Mouse (Mus musculus): ENCODE data around the gene Zfp598.
A peak's percentile ranks its signal among the peaks of the same experiment; 100 is the strongest.

The Zfp598 gene

DNA sequence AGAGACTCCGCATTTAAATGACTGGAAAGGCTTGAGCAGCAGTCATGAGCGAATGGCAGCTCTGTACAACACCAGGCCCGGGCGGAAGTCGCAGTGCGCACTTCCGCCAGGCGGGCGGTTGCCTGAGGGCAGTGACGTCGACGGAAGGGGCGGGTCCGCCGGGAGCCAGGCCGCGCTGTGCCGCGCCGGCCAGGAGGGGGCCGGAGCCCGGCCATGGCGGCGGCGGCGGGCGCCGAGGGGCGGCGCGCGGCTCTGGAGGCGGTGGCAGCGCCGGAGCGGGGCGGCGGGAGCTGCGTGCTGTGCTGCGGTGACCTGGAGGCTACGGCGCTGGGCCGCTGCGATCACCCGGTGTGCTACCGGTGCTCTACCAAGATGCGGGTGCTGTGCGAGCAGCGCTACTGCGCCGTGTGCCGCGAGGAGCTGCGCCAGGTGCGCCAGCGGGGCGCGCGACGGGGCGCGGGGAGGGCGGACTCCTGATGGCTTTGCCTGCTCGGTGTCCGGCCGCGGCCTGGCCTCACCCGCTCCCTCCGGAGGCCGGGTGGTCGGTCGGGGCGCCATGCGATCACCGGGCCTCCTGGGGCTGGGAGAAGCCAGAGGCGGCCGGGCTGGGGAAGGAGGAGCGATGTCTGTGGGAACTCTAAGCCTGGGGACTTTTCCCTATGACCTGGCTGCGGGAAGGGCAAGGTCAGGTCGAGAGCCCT, at the start of gene Zfp598:
Zfp598 (plus strand) TSS at position 143 of the 701 bp plus-strand sequence.
- peak; percentile 93 to 95 for DNase-seq (ENCODE audit: low spot score in 2 of 2)

DNA sequence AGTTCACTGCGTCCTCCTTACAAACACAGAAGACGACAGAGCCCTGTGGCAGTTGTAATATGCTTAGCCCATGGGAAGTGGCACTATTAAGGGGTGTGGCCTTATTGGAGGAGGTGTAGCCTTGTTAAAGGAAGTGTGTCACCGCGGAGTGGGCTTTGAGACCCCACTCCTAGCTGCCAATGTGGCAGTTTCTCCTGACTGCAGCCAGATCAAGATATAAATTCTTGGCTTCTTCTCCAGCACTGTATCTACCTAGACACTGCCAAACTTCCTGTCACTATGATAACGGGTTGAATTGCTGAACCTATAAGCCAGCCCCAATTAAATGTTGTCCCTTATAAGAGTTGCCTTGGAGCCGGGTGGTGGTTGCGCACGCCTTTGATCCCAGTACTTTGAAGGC, 44.0 kb upstream of the Zfp598 start:
- DNase-seq (ENCODE audit: low spot score in 2 of 2) = no peak

DNA sequence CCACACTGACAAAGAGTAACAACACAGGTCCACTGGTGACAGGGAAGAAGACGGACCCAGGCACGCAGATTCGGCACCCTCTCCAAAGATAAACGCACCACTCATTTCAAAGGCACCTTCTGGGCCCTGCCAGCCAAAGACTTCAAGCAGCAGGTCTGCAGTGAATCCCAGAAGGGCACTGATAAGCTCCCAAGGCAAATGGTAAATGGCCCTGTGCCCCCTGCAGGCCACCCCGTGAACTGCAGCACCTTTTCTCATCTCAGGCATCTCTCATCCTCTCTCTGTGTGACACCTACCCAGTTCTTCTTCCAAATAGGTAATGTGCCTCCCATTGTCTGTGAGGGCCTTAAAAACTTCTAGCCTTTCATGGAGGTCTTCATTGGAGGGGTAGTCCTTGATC, 40.8 kb upstream of the Zfp598 start:
- peak in 1 of 2 experiments; percentile 50 for DNase-seq (ENCODE audit: low spot score in 2 of 2)

DNA sequence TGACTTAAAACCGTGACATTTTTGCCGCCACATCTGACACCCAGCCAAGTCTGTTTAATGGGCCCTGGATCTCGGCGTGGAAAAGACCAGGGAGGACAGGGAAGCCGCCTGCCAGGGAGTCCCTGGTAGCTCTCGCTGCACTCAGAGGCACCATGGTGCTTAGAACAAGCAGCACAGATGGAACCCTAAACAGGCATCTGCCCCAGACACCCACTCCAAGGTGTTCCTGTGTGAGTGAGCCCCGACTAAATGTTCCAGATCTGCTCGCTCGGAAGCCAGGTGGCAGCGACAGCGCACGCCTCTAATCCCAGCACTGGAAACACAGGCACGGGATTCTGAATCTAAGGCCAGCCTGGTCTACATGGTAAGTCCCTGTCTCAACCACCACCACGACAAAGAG, 39.4 kb upstream of the Zfp598 start:
- DNase-seq (ENCODE audit: low spot score in 2 of 2) = no peak

DNA sequence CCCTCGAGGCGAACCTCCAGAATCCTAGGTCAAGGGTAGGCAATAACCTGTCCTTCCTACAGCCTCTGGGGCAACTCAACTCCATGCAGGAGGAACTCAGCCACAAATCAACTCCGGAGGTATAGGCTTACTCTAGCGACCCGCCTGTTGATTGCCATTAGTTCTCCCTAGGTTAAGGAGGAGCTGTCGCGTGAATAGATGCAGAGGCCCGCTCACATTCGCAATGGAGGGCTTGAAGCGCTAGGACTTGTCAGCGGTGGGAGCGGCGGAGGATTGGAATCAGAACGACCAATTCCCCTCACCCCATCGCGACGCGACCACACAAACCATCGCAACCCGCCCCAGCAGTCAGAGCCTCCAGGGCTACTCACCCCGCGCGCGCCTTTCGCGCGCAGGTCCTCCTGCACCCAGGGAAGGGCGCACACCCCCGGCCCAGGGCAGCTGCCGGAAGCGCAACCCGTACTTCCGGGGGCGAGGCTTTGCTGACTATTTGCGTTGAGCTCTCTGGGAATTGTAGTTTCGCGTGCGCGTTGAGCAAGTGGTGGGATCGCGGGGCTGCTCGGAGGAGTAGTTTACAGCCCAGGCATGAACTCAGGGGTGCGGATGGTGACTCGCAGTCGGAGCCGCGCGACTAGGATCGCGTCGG, 37.2 kb upstream of the Zfp598 start, which contains the start of the genes Tsc2 and Nthl1:
Tsc2 (minus strand) TSS at position 464 of the 646 bp plus-strand sequence.
Nthl1 (plus strand) TSS at position 514 of the 646 bp plus-strand sequence.
- DNase-seq (ENCODE audit: low spot score in 2 of 2) = peak; percentile 79 to 82

DNA sequence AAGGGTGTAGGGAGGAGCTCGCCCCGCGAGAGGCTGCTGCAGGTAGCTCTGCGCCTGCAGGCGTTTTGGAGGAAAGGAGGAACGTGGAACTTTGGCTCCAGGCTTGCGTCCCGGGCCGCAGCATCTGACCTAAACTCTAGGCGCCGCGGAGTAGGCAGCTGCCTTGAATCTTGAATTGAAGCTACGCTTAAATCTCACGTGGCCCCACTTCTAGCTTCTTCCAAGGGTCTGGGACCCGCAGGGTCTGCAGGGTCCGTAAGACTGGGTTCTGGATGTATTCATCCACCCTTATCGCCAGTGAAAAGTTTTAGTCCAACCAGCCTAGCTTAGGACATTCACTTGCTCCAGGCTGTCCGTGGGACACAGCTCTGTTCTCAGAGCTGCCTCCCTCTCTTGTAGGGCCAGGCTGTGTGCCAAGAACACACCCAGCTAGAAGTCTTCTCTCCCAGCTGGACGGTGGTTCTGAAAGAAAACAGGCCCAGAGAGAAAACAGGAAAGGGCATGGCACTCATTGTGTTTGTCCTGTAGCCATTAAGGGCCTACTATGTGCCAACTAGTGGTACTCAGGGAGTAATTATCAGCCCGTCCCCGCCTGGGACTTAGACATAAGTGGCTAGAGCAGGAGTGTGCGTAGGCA, 36.6 kb upstream of the Zfp598 start:
- DNase-seq (ENCODE audit: low spot score in 2 of 2) = peak; percentile 60 to 76

DNA sequence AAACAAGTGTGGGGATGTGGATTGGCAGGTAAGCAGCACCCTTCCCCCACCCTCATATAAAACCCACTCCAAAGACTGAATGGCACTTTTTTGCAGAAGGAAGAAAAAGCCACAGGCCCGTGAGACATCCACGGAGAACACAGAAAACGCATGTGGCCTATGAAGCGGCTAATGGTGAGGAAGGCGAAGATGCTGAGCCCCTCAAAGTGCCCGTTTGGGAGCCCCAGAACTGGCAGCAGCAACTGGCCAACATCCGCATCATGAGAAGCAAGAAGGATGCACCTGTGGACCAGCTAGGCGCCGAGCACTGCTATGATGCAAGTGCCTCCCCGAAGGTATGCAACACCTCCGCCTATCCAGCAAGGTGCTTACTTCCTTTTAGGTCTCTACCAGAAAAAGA, 35.7 kb upstream of the Zfp598 start:
- no peak for DNase-seq (ENCODE audit: low spot score in 2 of 2)

DNA sequence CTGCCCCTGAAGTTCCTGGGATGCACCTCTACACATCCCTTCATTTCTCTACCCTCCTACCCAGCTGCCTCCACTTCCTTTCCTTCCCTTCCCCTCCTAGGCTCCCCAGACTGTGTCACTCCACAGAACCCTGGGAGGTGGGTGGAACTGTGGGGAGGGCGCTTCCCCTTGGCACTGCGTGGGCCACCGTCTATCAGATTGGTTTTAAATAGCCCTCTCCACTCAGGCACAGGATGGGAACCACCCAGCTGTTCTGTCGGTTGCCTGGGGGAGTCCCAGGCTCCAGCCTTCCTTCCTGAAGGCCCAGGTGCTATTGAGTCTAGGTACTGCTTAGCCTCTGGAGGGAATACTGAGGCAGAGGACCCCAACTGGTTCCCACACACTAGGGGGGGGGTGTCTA, 34.5 kb upstream of the Zfp598 start:
- DNase-seq (ENCODE audit: low spot score in 2 of 2) = no peak

DNA sequence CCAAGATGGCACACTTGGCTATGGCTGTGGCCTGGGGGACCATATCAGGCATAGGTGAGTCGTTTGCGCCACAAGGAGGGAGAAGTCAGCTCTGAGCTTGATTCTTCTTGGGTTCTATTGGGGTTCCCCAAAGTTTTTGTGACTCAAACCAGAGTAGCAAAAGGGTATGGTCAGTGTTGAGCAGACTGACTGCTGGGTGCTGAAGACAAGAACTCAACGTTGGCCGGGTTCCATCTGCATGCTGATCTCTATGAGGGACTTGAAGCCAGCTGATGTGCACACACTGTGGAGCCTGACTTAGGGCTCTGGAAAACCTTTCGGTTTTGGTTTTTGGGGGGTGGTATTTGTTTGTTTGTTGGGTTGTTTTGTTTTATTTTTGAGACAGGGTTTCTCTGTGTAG, 33.8 kb upstream of the Zfp598 start:
- DNase-seq (ENCODE audit: low spot score in 2 of 2) = no peak

DNA sequence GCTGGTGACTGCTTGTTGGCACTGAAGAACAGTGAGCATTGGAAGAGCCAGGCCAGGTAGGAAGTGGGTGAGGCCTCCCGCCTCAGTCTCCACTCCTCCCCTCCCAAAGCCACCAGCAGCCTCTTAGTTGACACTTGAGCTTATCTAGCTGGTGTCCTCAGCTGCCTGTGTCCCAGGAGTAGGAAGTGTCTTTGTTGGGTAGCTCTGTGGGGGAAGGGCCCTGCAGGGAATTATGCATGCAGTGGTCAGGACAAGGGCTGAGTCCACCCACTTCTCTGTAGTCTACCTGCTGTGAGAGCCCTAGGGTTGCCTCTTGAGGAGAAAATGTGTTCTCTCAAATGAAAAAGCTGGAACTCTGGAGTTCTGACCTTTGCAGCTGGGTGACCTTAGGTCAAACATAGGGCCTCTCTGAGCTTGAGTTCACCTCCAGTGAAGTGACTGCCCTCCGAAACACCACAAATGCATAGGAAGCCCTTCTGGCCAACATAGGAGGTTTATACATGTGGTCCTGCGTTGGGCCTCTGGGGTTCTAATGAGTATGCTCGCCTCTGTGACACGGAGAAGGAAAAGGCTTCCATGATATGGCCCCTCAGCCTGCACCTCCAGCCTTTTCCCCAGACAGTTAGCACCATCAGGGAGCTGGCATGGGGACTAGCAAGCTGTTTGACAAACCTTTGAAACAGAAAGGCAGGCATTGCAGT, 32.6 kb upstream of the Zfp598 start:
- no peak for DNase-seq (ENCODE audit: low spot score in 2 of 2)

DNA sequence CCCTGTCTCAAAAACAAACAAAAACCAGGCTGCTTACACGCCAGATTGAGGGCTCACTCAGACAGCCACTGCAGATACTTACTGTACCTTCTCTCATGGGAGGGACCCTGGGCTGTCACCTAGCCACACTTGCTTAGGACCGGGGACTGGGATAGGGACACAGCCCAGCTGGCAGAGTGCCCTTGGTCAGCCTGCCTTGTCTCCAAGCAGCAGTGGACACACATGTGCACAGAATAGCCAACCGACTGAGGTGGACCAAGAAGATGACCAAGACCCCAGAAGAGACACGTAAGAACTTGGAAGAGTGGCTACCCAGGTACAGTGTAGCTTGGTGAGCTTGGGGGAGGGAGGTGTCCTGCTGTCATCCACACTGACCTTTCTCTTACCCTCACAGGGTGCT, 31.3 kb upstream of the Zfp598 start:
- no peak for DNase-seq (ENCODE audit: low spot score in 2 of 2)

DNA sequence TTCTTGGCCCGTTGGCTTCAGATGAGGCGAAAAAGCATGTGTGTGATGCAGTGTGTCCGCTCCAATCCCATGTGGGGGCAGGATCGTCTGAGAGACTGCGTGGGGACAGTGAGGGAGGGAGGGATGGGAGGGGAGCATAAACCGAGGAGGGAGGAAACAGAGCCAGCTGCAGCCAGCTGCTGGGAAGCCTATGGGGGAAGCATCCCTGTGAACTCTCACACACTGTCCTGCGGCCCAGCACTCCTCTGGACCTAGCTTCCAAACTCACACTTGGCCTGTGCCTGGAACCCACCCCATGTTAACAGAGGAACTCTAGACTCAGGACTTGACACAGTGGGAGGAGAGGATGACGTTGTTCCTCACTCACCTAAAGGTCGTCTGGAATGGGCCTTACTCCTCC, 30.6 kb upstream of the Zfp598 start:
- peak; percentile 71 to 77 for DNase-seq (ENCODE audit: low spot score in 2 of 2)

DNA sequence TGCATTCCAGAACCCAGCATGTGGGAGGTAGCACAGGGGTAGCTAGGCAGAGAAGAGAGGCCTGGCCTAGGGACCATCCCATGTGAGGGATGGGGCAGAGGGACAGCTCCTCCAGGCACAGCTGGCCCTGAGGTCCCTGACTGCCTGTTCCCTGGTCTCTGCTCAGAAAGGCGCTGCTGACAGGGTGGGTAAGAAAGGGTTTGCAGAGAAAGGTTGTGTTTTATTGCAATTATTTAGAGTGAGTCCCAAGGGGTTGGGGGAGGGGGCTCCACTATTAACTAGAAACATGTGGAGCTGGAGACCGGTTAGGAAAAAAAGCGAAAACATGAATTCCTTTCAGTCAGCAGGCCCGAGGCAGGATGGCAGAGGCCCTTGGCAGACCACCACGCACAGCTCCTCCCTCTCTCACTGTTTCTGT, 29.9 kb upstream of the Zfp598 start:
- no peak for DNase-seq (ENCODE audit: low spot score in 2 of 2)

DNA sequence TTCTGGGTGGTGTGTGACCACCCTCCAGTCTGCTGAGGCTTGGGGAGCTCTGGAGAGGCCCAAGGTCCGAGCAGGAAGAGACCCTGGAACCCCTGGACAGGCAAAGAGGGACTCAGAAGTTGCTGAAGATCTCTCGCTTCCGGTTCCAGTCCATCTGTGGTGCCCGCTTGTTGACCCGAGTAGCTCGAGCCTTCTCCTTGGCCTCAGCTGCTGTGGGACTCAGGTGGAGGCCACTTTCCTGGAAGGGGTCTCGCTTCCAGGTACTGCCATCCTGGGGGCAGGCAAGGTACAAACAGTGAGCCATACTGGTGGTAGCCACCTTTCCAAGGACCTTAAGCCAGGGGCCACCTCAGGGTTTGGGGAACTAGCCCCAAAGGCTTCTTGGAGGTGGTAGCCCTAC, 29.4 kb upstream of the Zfp598 start:
- no peak for DNase-seq (ENCODE audit: low spot score in 2 of 2)

DNA sequence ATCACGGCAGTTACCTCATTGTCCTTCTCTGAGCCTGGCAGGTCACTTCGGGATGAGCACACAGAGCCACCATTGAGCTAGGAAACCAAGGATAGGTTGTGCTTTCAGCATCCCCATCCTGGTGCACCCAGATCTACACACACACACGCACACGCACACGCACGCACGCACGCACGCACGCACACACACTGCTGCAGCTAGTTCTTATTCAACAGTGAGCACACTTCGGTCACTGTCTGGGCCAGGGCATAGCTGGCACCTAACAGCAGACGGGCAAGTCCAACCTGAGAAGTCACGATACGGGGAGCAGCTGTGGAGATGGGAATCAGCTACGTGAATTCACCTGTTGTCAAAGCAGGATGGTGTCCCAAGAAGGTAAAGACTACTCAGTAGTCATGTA, 28.9 kb upstream of the Zfp598 start:
- DNase-seq (ENCODE audit: low spot score in 2 of 2) = no peak

DNA sequence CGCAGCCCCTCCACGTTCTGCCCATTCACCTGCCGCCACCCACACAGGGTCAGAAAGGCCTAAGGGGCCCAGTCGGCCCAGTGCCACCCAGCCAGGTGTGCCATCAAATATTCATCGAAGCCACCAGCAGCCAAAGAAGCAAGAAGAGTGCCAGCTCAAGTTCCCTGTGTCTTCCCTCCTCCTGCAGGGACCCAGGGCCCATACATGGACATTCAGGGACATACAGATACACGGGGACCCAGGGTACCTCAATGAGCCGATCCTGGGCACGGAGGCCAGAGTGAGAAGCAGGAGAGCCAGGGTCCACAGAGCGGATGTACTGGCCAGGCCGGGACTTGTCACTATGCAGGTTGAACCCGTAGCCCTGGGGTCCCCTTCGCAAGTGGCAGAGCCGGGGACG, 27.5 kb upstream of the Zfp598 start:
- DNase-seq (ENCODE audit: low spot score in 2 of 2) = no peak

DNA sequence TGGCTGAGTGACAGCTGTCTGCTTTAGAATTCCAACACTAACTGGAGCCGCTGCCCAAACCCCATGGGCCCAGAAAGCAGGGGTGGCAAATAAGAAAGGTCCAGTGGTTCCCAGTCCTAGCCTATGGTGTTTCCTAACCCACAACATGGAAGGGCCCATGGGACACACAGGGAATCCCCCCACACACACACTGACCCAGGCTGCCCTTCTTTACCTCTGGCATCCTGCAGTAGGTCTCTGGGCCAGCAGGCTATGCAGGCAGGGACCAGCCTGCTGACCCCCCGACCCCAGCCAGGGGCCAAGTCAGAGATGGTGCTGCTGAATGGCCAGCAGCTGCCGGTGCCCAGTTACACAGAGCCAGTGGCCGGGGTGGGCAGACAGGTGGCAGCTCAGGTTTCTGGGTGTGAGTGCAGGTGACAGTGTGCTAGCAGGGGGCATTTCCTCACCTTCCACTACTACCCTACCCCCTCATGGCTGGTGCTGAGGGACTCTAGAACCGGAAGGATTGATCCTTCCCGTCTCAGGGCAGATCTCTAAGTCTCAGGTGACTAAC, 26.6 kb upstream of the Zfp598 start:
- no peak for DNase-seq (ENCODE audit: low spot score in 2 of 2)

DNA sequence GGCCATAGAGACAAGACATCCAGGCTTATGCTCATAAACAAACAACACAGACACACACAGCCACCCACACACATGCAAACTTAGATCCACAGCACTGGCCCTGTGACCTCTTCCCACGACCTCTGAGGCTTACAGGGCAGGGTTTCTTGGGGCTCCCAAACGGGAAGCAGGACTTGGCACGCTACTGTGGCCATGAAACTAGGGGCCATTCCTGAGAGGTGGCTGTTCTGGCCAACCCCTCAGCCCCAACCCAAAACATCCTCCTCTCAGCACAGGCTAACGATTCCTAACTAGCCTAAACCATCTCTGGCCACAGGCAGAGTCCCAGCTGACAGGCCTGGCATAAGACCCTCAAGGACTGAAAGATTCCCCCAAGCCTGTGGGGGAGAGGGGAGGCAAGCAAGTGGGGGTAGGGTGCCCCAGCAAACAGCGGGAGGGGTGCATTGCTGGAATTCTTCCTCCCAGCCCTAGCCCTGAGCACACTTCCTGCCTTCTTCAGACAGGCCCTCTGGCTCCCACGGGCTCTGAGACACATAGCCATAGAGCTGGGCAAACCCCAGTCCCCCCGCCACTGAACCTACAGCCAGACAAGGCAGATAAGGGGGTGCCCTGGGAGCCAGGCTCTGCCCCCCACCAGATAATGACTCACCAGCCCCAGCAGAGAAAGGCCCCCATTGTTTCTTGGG, 25.3 kb upstream of the Zfp598 start:
- no peak for DNase-seq (ENCODE audit: low spot score in 2 of 2)

DNA sequence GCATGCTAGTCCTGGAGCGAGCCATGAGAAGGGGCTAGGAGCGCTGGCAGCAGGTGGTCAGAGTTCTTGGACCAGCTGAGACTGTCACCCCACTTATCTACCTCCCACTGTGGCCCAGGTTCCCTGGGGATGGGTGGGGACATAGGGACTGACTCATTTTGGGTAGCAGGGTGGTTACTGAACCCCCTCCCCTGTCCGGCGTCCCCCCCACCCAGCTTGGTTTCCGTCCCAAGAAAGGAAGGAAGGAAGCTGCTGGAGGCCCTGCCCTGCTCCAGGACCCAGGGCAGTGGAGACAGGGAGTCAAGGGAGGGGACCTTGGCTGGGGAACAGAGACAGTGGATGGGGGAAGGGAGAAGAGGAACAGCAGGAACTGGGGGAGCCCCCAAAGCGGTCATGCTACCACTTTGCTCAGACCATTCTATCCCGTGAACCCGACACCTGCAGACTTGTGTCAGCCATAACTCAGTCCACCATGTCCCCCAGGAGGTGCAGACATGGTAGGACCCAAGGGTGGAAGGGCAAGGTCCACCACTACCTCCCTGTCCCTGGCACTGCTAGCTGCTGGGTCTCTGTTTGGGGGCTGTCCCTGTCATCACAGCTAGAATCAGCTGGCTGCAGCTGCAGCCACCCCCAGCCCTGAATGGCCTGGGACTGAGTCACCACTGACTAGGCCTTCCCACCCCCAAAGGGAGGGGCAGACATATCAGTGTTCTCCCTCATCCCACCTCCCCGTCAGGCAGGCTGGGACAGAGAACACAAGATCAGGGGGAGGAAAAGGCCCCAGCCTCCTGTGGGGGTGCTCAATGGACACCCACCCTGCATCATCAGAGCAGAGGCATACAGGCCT, 24.4 kb upstream of the Zfp598 start:
- DNase-seq (ENCODE audit: low spot score in 2 of 2) = no peak

DNA sequence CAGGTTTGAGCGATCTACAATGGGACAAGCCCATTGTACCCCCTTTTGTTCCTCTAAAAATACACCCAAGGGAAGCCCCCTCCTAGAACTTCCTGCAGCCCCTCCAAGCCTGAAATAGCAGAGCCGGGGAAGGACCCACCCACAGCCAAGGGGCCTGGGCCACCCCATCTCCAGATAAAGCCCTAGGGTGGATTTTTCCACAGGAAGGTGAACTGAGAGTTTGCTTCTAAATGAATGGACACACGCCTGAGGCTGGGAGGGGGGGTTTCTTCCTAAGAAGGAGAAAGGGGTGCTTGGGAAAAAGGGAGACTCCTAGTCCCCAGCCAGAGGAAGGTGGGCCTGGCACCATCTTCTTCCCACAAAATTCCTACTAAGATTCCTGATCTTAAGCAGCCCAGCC, 23.6 kb upstream of the Zfp598 start:
- no peak for DNase-seq (ENCODE audit: low spot score in 2 of 2)

DNA sequence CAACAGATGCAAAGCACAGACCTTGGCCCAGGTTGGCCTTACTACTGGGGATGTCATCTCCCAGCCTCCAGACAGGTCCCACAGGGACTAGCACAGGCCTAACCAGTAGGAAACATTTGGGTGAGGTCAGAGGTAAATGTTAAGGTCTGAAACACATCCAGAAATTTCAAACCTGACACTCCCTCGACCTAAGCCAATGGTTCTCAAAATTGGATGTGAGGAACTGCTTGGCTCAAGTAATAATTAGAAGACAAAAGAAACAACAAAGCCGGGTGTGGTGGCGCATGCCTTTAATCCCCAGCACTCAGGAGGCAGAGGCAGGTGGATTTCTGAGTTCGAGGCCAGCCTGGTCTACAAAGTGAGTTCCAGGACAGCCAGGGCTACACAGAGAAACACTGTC, 23.1 kb upstream of the Zfp598 start:
- DNase-seq (ENCODE audit: low spot score in 2 of 2) = no peak
